Mouse (Mus musculus): Measurements from ENCODE around the gene St6galnac3. TPM values are rescaled to one million over a fixed set of nuclear protein-coding genes. Genes with fewer than 3 reads are reported as not detected.

The St6galnac3 gene
- polyA plus RNA-seq, 1 experiment from 2014 or later: 34.9 TPM

DNA sequence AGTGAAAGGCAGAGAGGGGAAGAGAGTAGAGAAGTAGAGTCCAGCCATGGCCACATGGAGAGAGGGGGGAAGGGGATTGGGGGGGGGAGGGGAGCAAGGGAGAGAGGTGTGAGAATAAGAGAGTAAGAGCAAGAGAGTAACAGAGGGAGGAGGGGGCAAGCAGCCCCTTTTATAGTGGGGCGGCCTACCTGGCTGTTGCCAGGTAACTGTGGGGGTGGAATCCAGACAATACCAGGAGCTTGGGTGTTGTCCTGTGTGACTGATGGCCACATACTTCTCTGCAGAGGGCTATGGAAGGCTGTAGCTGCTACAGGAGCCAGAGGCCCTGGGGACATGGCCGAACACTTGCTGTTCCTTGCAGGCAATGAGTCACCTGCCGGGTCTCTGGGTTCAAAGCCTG is 360.6 kb downstream of the St6galnac3 start:
- H3K27ac ChIP-seq (ENCODE audit: low read length): no peak overlapping the region
- WGBS: 82% methylated on average over 3 of the region's 3 CpGs
- H3K9ac ChIP-seq (ENCODE audit: low read length): no peak overlapping the region
- H3K4me2 ChIP-seq (ENCODE audit: low read depth, low read length): no peak overlapping the region
- no peaks in the 10 kb centered on the region for H3K9me3 ChIP-seq (replicated peaks; ENCODE audit: control insufficient read depth, low read length)
- no peak for ATAC-seq (ENCODE audit: insufficient read depth, low FRiP score)
- no peak overlapping the region for H3K4me3 ChIP-seq (replicated peaks; ENCODE audit: low read length)
- no peaks in the 10 kb centered on the region for H3K36me3 ChIP-seq (ENCODE audit: control insufficient read depth, insufficient read depth, low read length)
- no peaks in the 10 kb centered on the region for H3K4me1 ChIP-seq (ENCODE audit: control insufficient read depth, insufficient read depth, low read length)
- no peaks in the 10 kb centered on the region for H3K27me3 ChIP-seq (ENCODE audit: control insufficient read depth, insufficient read depth, low read length)

DNA sequence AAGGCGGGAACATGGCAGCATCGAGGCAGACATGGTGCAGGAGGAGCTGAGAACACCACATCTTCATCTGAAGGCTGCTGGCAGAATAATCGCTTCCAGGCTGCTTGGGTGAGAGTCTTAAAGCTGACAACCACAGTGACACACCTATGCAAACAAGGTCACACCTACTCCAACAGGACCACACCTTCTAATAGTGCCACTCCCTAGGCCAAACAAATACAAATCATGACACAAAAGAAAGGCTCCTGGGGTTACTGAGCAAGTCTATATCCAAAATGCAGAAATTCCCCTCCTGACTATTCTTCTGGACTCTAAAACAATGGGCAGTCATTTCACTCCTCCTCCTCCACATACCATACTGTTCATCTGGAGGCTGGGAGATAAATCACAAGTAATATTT is 365.0 kb downstream of the St6galnac3 start:
- no peak for ATAC-seq (ENCODE audit: insufficient read depth, low FRiP score)
- Histone ChIP-seq H3K27me3 (ENCODE audit: control insufficient read depth, insufficient read depth, low read length) (no peaks in the 10 kb centered on the region), H3K9me3 (replicated peaks; ENCODE audit: control insufficient read depth, low read length) (no peaks in the 10 kb centered on the region)

DNA sequence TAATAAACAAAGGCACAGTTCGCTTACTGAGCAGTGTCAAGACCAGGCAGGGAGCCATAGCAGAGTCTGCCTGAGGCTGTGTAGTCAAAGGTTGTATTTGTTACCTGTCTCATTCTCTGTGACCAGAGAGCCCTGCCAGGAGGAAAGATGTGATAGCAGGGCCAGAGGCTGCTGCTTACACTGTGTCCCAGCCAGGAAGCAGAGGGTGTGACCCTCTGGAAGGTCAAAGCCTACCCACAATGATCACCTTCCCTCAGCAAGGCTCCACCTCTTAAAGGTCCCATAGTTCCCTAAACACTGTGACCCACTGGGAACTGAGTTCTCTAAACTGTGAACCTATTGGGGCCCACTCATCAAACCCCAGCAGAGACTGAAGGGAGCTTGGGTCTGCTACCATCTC is 368.9 kb downstream of the St6galnac3 start:
- H3K27ac ChIP-seq (ENCODE audit: low read length): no peak overlapping the region
- no peak overlapping the region for H3K9ac ChIP-seq (ENCODE audit: low read length)
- H3K4me3 ChIP-seq (replicated peaks; ENCODE audit: low read length): no peak overlapping the region
- H3K4me2 ChIP-seq (ENCODE audit: low read depth, low read length): no peak overlapping the region
- H3K36me3 ChIP-seq (ENCODE audit: control insufficient read depth, insufficient read depth, low read length): no peaks in the 10 kb centered on the region
- no peaks in the 10 kb centered on the region for H3K4me1 ChIP-seq (ENCODE audit: control insufficient read depth, insufficient read depth, low read length)
- whole genome bisulfite sequencing: 54% methylated on average over 1 of the region's 1 CpGs
- H3K27me3 ChIP-seq (ENCODE audit: control insufficient read depth, insufficient read depth, low read length): no peaks in the 10 kb centered on the region
- no peak for ATAC-seq (ENCODE audit: insufficient read depth, low FRiP score)
- no peaks in the 10 kb centered on the region for H3K9me3 ChIP-seq (replicated peaks; ENCODE audit: control insufficient read depth, low read length)

More for the DNA sequence above, 365.0 kb downstream of the St6galnac3 start:
- no peaks in the 10 kb centered on the region for H3K4me1 ChIP-seq (ENCODE audit: control insufficient read depth, insufficient read depth, low read length)
- no peak overlapping the region for H3K4me2 ChIP-seq (ENCODE audit: low read depth, low read length)
- H3K4me3 ChIP-seq (replicated peaks; ENCODE audit: low read length): no peak overlapping the region
- H3K9ac ChIP-seq (ENCODE audit: low read length): no peak overlapping the region
- no peak overlapping the region for H3K27ac ChIP-seq (ENCODE audit: low read length)
- no peaks in the 10 kb centered on the region for H3K36me3 ChIP-seq (ENCODE audit: control insufficient read depth, insufficient read depth, low read length)
- WGBS: 87% methylated on average over 3 of the region's 3 CpGs

DNA sequence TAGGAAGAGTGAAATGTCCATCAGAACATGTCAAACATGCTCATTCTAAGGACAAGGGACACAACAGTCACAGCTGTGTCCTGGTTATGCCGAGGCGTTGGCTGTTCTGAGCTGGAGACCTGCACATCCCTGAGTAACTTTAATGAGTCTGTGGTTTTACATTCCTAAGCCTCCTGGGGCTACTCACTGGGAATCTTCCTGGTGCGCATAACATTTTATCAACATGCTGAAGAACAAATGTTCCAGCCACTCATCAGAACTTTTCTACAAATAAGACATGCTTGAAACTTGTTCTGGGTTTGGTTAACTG is 370.0 kb downstream of the St6galnac3 start:
- no peaks in the 10 kb centered on the region for H3K36me3 ChIP-seq (ENCODE audit: control insufficient read depth, insufficient read depth, low read length)
- no peak for ATAC-seq (ENCODE audit: insufficient read depth, low FRiP score)
- H3K27me3 ChIP-seq (ENCODE audit: control insufficient read depth, insufficient read depth, low read length): no peaks in the 10 kb centered on the region
- H3K4me1 ChIP-seq (ENCODE audit: control insufficient read depth, insufficient read depth, low read length): no peaks in the 10 kb centered on the region
- 73% methylated on average over 3 of the region's 3 CpGs for WGBS
- H3K27ac ChIP-seq (ENCODE audit: low read length): no peak overlapping the region
- H3K4me2 ChIP-seq (ENCODE audit: low read depth, low read length): no peak overlapping the region
- H3K9me3 ChIP-seq (replicated peaks; ENCODE audit: control insufficient read depth, low read length): no peaks in the 10 kb centered on the region
- no peak overlapping the region for H3K4me3 ChIP-seq (replicated peaks; ENCODE audit: low read length)
- H3K9ac ChIP-seq (ENCODE audit: low read length): no peak overlapping the region

DNA sequence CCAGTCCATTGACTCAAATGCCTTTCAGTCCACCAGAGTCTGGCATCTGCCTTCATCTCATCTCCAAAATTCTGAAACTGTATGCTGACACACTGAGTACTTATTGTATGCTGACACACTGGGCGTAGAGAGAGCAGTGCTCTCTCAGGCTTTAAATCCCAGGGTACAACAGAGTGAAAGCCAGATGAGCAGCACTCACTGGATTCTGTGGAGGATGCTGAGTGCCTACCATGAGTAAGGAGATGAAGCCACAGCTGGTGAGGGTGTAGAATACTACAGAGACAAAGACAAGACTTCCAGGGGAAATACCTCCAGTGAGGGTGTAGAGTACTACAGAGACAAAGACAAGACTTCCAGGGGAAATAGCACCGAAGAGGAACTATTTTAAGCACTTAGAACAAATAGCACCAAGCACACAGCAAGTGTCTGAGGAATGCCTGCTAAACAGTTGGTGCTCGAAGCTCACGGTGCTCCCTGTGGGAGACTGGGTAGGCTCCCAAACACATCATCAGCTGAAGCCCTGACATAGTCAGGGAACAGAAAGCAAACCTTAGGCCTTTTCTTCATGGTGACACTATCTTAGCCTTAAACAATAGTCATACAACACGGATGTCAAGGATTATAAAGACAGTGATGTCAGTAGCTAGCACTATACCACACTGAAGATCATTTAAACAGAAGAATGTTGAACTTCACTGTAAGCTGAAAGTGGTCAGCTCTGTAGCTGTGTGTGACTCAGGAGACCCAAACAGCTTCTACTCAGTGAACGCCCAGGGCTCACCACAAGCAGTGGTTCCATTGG is 370.6 kb downstream of the St6galnac3 start:
- WGBS: 89% methylated on average over 6 of the region's 6 CpGs
- Histone ChIP-seq H3K4me1 (ENCODE audit: control insufficient read depth, insufficient read depth, low read length) (no peaks in the 10 kb centered on the region), H3K27ac (ENCODE audit: low read length) (no peak overlapping the region), H3K27me3 (ENCODE audit: control insufficient read depth, insufficient read depth, low read length) (no peaks in the 10 kb centered on the region), H3K9me3 (replicated peaks; ENCODE audit: control insufficient read depth, low read length) (no peaks in the 10 kb centered on the region), H3K4me3 (replicated peaks; ENCODE audit: low read length) (no peak overlapping the region), H3K4me2 (ENCODE audit: low read depth, low read length) (no peak overlapping the region), H3K36me3 (ENCODE audit: control insufficient read depth, insufficient read depth, low read length) (no peaks in the 10 kb centered on the region), H3K9ac (ENCODE audit: low read length) (no peak overlapping the region)
- no peak for ATAC-seq (ENCODE audit: insufficient read depth, low FRiP score)

DNA sequence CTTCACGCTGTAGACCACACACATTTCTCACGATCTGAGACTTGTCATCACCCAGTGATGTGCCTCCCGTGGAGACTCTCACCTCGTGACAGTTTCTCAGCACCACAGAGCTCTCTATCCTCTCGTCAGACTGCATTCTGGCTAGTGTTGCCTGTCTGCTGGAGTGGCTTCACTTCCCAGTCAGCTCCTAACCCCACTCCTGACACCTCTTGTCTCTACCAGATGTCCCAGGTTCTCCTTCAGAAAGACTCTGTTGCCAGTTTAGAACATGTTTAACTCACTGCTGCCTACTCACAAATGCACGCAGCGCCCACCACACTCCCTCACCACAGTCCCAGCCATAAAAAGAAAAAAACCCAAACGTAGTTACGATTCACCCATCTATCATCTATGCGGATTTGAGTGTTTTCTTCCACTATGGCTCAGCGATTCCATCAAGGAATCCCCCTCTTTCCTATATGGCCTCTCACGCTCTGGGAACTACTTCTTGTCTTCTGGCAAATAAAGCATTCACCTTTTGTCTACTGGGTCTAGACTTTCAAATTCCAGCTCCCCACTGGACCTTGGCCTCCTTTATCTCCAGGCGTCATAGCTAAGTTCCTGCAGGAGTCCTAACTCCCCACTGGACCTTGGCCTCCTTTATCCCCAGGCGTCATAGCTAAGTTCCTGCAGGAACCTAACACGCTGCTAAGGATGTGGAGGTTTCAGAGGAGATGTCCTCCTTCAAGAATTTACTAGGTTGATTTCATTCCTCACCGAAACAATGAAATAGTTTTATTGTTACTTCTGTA is 371.5 kb downstream of the St6galnac3 start:
- Histone ChIP-seq H3K4me3 (replicated peaks; ENCODE audit: low read length) (no peak overlapping the region), H3K9me3 (replicated peaks; ENCODE audit: control insufficient read depth, low read length) (no peaks in the 10 kb centered on the region), H3K27ac (ENCODE audit: low read length) (no peak overlapping the region), H3K4me2 (ENCODE audit: low read depth, low read length) (no peak overlapping the region), H3K4me1 (ENCODE audit: control insufficient read depth, insufficient read depth, low read length) (no peaks in the 10 kb centered on the region), H3K27me3 (ENCODE audit: control insufficient read depth, insufficient read depth, low read length) (no peaks in the 10 kb centered on the region), H3K36me3 (ENCODE audit: control insufficient read depth, insufficient read depth, low read length) (no peaks in the 10 kb centered on the region), H3K9ac (ENCODE audit: low read length) (no peak overlapping the region)
- WGBS: 86% methylated on average over 16 of the region's 16 CpGs
- peak; percentile 47; the same call in 1 of the 2 replicates for ATAC-seq (ENCODE audit: insufficient read depth, low FRiP score)

DNA sequence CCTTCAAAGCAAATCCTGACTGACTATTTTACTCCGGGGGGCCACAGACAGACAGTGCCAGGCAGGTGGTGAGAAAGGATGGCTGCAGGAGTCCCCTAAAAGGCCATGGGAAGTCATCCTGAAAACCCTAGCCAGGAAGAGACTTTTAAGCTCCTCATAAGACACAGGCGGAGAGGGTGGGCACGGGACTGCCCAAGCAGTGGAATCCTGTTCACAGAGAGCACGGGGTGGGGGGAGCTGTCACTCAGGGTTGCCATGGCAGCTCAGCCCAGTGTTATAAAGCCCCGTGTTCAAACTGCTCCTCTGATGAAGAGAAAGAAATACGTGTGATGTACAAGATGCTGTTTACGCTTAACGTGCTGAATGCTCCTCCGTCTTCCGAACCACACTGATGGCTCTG is 375.0 kb downstream of the St6galnac3 start:
- H3K4me3 ChIP-seq (replicated peaks; ENCODE audit: low read length): no peak overlapping the region
- no peak for ATAC-seq (ENCODE audit: insufficient read depth, low FRiP score)
- H3K4me1 ChIP-seq (ENCODE audit: control insufficient read depth, insufficient read depth, low read length): no peaks in the 10 kb centered on the region
- H3K9ac ChIP-seq (ENCODE audit: low read length): no peak overlapping the region
- no peak overlapping the region for H3K27ac ChIP-seq (ENCODE audit: low read length)
- H3K36me3 ChIP-seq (ENCODE audit: control insufficient read depth, insufficient read depth, low read length): no peaks in the 10 kb centered on the region
- no peaks in the 10 kb centered on the region for H3K9me3 ChIP-seq (replicated peaks; ENCODE audit: control insufficient read depth, low read length)
- 73% methylated on average over 10 of the region's 10 CpGs for WGBS
- no peaks in the 10 kb centered on the region for H3K27me3 ChIP-seq (ENCODE audit: control insufficient read depth, insufficient read depth, low read length)
- no peak overlapping the region for H3K4me2 ChIP-seq (ENCODE audit: low read depth, low read length)

DNA sequence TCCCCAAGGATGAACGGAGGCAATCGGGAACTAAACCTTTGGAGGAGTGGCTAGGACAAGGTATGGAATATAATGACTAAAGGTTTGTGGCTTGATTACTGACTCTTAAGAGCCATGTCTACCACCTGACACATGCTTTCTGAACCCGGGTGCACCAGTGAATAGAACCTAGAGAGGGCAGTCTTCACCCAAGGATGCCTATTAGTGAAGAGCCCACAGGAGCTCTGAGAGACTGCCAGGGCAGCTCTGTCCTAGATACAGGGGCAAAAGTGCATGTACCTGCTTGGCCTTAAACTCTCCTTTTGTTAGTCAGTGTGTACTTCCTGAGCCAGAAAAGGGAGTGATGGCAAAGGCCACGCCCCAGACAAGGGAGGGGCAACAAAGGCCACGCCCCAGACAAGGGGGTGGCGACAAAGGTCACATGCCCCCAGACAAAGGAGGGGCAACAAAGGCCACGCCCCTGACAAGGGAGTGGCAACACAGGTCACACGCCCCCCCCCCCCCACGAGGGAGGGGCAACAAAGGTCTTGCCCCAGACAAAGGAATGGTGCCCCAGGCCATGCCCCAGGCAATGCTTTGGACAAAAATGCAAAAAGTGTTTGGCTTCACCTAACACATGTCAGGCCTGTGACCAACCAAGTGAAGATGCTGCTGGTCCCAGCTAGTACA is 376.0 kb downstream of the St6galnac3 start:
- Histone ChIP-seq H3K9me3 (replicated peaks; ENCODE audit: control insufficient read depth, low read length) (no peaks in the 10 kb centered on the region), H3K27ac (ENCODE audit: low read length) (no peak overlapping the region), H3K4me3 (replicated peaks; ENCODE audit: low read length) (no peak overlapping the region), H3K27me3 (ENCODE audit: control insufficient read depth, insufficient read depth, low read length) (no peaks in the 10 kb centered on the region), H3K4me1 (ENCODE audit: control insufficient read depth, insufficient read depth, low read length) (no peaks in the 10 kb centered on the region), H3K9ac (ENCODE audit: low read length) (no peak overlapping the region), H3K36me3 (ENCODE audit: control insufficient read depth, insufficient read depth, low read length) (no peaks in the 10 kb centered on the region), H3K4me2 (ENCODE audit: low read depth, low read length) (no peak overlapping the region)
- 92% methylated on average over 9 of the region's 9 CpGs for WGBS
- ATAC-seq (ENCODE audit: insufficient read depth, low FRiP score): no peak

DNA sequence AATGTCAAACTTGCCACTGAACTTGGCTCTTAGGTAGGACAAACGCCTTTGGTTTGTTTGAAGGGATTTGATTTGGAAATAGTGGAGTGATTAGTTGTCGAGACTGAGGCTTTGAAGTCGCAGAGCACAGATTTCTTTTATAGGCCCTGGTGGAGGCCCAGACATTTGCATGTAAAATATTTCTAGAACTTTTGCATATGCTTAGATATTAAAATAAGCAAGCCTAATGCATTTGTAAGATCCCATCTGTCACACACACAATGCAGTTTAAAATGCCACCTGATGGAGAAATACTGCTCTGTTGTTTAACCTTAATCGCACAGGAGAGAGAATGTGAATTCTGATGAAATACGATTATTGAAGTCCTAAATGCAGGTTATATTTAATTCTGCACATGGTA is 380.0 kb downstream of the St6galnac3 start:
- Histone ChIP-seq H3K9ac (ENCODE audit: low read length) (no peak overlapping the region), H3K4me2 (ENCODE audit: low read depth, low read length) (no peak overlapping the region), H3K27me3 (ENCODE audit: control insufficient read depth, insufficient read depth, low read length) (no peaks in the 10 kb centered on the region), H3K36me3 (ENCODE audit: control insufficient read depth, insufficient read depth, low read length) (no peaks in the 10 kb centered on the region), H3K9me3 (replicated peaks; ENCODE audit: control insufficient read depth, low read length) (no peaks in the 10 kb centered on the region), H3K27ac (ENCODE audit: low read length) (no peak overlapping the region), H3K4me3 (replicated peaks; ENCODE audit: low read length) (no peak overlapping the region), H3K4me1 (ENCODE audit: control insufficient read depth, insufficient read depth, low read length) (no peaks in the 10 kb centered on the region)
- WGBS: 78% methylated on average over 5 of the region's 5 CpGs
- no peak for ATAC-seq (ENCODE audit: insufficient read depth, low FRiP score)
